Comparison of ENCODE assay signal across 11 mouse cellular contexts in genomic region chr19:48391551-48391950, GRCm38 (mm10).
DNase-seq lines count a peak whose midpoint lies in the region; ATAC-seq and TF ChIP-seq lines count a peak whose summit lies in the region.
"Had no signal": no experiment of that assay in that cellular context is flagged by ENCODE, and none has a peak within 500 bp of the region (broad histone marks: within the 10 kb centered on the region; RNA-seq: fewer than 3 reads in every experiment).

No protein-coding gene starts in this region.

- no peak for ATAC-seq in intestine, postnatal 0 days
- no peak for ATAC-seq in intestine, embryonic 15.5 days
- ATAC-seq in Patski: no peak

- no peak overlapping the region for H3K4me3 ChIP-seq in intestine, postnatal 0 days (ENCODE audit: low read depth, low read length)
- H3K4me3 ChIP-seq in intestine, embryonic 15.5 days (replicated peaks): no peak overlapping the region
- H3K4me3 ChIP-seq in left cerebral cortex, adult 2 months: no peak overlapping the region
- H3K4me3 ChIP-seq: hindbrain, embryonic 12.5 days; midbrain, embryonic 12.5 days had no signal

- 59% methylated on average over 1 of the region's 1 CpGs for WGBS in intestine, postnatal 0 days
- WGBS in intestine, embryonic 15.5 days: 65% methylated on average over 1 of the region's 1 CpGs

- H3K9me3 ChIP-seq in intestine, postnatal 0 days (ENCODE audit: control insufficient read depth): no peaks in the 10 kb centered on the region
- H3K9me3 ChIP-seq in intestine, embryonic 15.5 days: no peaks in the 10 kb centered on the region
- H3K9me3 ChIP-seq: hindbrain, embryonic 12.5 days; midbrain, embryonic 12.5 days had no signal

- H3K27ac ChIP-seq in intestine, postnatal 0 days (ENCODE audit: low read depth, low read length): no peak overlapping the region
- no peak overlapping the region for H3K27ac ChIP-seq in intestine, embryonic 15.5 days
- no peak overlapping the region for H3K27ac ChIP-seq in left cerebral cortex, adult 2 months
- H3K27ac ChIP-seq: hindbrain, embryonic 12.5 days; midbrain, embryonic 12.5 days had no signal

- no peaks in the 10 kb centered on the region for H3K4me1 ChIP-seq in intestine, postnatal 0 days (replicated peaks; ENCODE audit: control insufficient read depth, insufficient read depth, low read length)
- H3K4me1 ChIP-seq in intestine, embryonic 15.5 days (replicated peaks): no peaks in the 10 kb centered on the region
- H3K4me1 ChIP-seq: hindbrain, embryonic 12.5 days; midbrain, embryonic 12.5 days had no signal

- DNase-seq in Patski (ENCODE audit: low read depth, low spot score): no peak
- DNase-seq in embryo, embryonic 10.5 days (ENCODE audit: low spot score): peak; percentile 36
- DNase-seq in left cerebral cortex, adult 2 months (ENCODE audit: extremely low spot score in 1 of 2, low spot score in 2 of 2): peak; percentile 38 to 47
- DNase-seq in natural killer cell, adult 2 months (ENCODE audit: low spot score in 2 of 2): no peak
- DNase-seq in spleen, postnatal 14 days (ENCODE audit: low spot score in 2 of 2): no peak
- no peak for DNase-seq in cerebellum, adult 11 months

- no peak overlapping the region for H3K4me2 ChIP-seq in intestine, postnatal 0 days (replicated peaks; ENCODE audit: low read depth)
- H3K4me2 ChIP-seq in intestine, embryonic 15.5 days (replicated peaks): no peak overlapping the region
- H3K4me2 ChIP-seq: hindbrain, embryonic 12.5 days; midbrain, embryonic 12.5 days had no signal

- intact Hi-C loops in left cerebral cortex, adult 2 months (cut with DNase I): loop anchor here (1.0 to 5.0 kb wide), 4 partner anchors 59 to 403 kb away; no protein-coding TSS in a partner anchor

- CTCF ChIA-PET in Patski (lab: Charles Lee): no interaction called here

- H3K36me3 ChIP-seq in intestine, postnatal 0 days (ENCODE audit: control insufficient read depth, insufficient read depth): no peaks in the 10 kb centered on the region
- H3K36me3 ChIP-seq in intestine, embryonic 15.5 days: no peaks in the 10 kb centered on the region
- H3K36me3 ChIP-seq: G1E; hindbrain, embryonic 12.5 days; midbrain, embryonic 12.5 days had no signal

- no peaks in the 10 kb centered on the region for H3K27me3 ChIP-seq in intestine, postnatal 0 days (replicated peaks; ENCODE audit: control insufficient read depth, insufficient read depth, low read length)
- H3K27me3 ChIP-seq in intestine, embryonic 15.5 days (replicated peaks): no peaks in the 10 kb centered on the region
- peaks cover 10% of the 10 kb centered on the region for H3K27me3 ChIP-seq in Patski
- H3K27me3 ChIP-seq: hindbrain, embryonic 12.5 days; midbrain, embryonic 12.5 days had no signal

- TF ChIP-seq CTCF in intestine, postnatal 0 days (IDR thresholded peaks at IDR 0.05; ENCODE audit: low read depth): peak; percentile 62
- TF ChIP-seq CTCF in Patski (IDR thresholded peaks at IDR 0.05): peak; percentile 24
- peak; percentile 69 for TF ChIP-seq CTCF in left cerebral cortex, adult 2 months (IDR thresholded peaks at IDR 0.05)

- no peak overlapping the region for H3K9ac ChIP-seq in intestine, postnatal 0 days (ENCODE audit: low read depth, low read length)
- no peak overlapping the region for H3K9ac ChIP-seq in intestine, embryonic 15.5 days
- H3K9ac ChIP-seq: hindbrain, embryonic 12.5 days; midbrain, embryonic 12.5 days had no signal

- in situ Hi-C loops in Patski (cut with MboI; ENCODE audit: low pct_unique_long_range_greater_than_20kb): no loop called here

- POLR2A ChIA-PET in Patski (lab: Charles Lee): no interaction called here

Comparison
In these comparisons a context has a peak if more than half of its experiments do, and no peak if none do; other contexts are left out.
1. DNase-seq: peak in embryo, embryonic 10.5 days (single experiment) and left cerebral cortex, adult 2 months (2 of 2); none in Patski (single experiment), natural killer cell, adult 2 months (0 of 2), spleen, postnatal 14 days (0 of 2) and cerebellum, adult 11 months (single experiment).
2. Peak in every context shown above with its lines, with median percentiles within 50 percentile points of each other: CTCF ChIP-seq.